In the genomic region with DNA sequence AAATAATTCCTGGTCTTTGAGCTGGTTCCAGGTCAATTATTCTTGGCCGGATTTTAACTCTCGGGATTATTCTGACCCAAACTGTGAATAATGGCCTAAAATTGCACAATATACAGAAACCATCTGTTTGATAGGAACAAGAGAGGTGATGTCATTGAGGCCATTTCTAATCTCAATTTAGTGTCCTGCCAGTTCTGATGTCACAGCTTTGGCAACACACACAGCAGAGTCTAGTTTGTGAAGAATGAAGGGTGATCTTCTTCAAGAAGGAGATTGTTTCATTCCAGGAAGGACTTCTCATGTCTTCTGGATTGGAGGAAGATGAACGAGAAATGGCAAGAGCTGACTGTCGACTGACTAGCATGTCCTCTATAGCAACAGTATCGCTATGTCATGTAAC, we compare ENCODE assay signal across 19 mouse cellular contexts.
DNase-seq lines count a peak whose midpoint lies in the region; ATAC-seq lines count a peak whose summit lies in the region.
"Had no signal": no experiment of that assay in that cellular context is flagged by ENCODE, and none has a peak within 500 bp of the region (broad histone marks: within the 10 kb centered on the region; RNA-seq: fewer than 3 reads in every experiment).

No protein-coding gene starts in this region.

- no peak overlapping the region for H3K9ac ChIP-seq in heart, embryonic 12.5 days
- H3K9ac ChIP-seq: forebrain, embryonic 15.5 days; heart, embryonic 15.5 days; limb, embryonic 15.5 days; stomach, embryonic 15.5 days had no signal

- no peak overlapping the region for H3K4me2 ChIP-seq in heart, embryonic 12.5 days
- H3K4me2 ChIP-seq: forebrain, embryonic 15.5 days; heart, embryonic 15.5 days; limb, embryonic 15.5 days; stomach, embryonic 15.5 days had no signal

- H3K36me3 ChIP-seq in heart, embryonic 12.5 days, result no peaks in the 10 kb centered on the region
- H3K36me3 ChIP-seq: forebrain, embryonic 15.5 days; heart, embryonic 15.5 days; limb, embryonic 15.5 days; stomach, embryonic 15.5 days had no signal

- H3K4me1 ChIP-seq in heart, embryonic 12.5 days (replicated peaks), result peaks cover 5% of the 10 kb centered on the region; the same call in 1 of the 2 replicates
- H3K4me1 ChIP-seq: forebrain, embryonic 15.5 days; heart, embryonic 15.5 days; limb, embryonic 15.5 days; megakaryocyte, embryonic 14.5 days; stomach, embryonic 15.5 days had no signal

- H3K27ac ChIP-seq in heart, embryonic 12.5 days (ENCODE audit: poor library complexity, severe bottlenecking), result no peak overlapping the region
- H3K27ac ChIP-seq: forebrain, embryonic 15.5 days; heart, embryonic 15.5 days; limb, embryonic 15.5 days; stomach, embryonic 15.5 days had no signal

- no peak for ATAC-seq in heart, embryonic 12.5 days (ENCODE audit: insufficient number of reproducible peaks, low FRiP score)
- ATAC-seq: forebrain, embryonic 15.5 days; hindbrain, embryonic 16.5 days had no signal

- H3K4me3 ChIP-seq in heart, embryonic 12.5 days, result no peak overlapping the region
- H3K4me3 ChIP-seq: erythroblast, embryonic 14.5 days; forebrain, embryonic 15.5 days; heart, embryonic 15.5 days; limb, embryonic 15.5 days; megakaryocyte, embryonic 14.5 days; stomach, embryonic 15.5 days had no signal

- H3K27me3 ChIP-seq in heart, embryonic 12.5 days (replicated peaks), result no peaks in the 10 kb centered on the region
- H3K27me3 ChIP-seq: CH12.LX; forebrain, embryonic 15.5 days; heart, embryonic 15.5 days; limb, embryonic 15.5 days; megakaryocyte, embryonic 14.5 days; stomach, embryonic 15.5 days had no signal

- 77% methylated on average over 5 of the region's 5 CpGs for WGBS in heart, embryonic 12.5 days

- DNase-seq in heart, adult 11 months, result peak; percentile 97
- peak; percentile 4 for DNase-seq in lung, postnatal 14 days
- DNase-seq in lung, postnatal 4 days, result no peak
- DNase-seq in heart, adult 8-10 months (ENCODE audit: low spot score), result peak; percentile 80
- peak; percentile 3 for DNase-seq in lung, postnatal 36 days
- DNase-seq in testis, postnatal 14 days (ENCODE audit: low spot score), result no peak
- DNase-seq: adrenal gland, postnatal 10 days; cerebellum, adult 11-12 months; kidney, adult 18-20 months; layer of hippocampus, postnatal 36 days had no signal

- no peaks in the 10 kb centered on the region for H3K9me3 ChIP-seq in heart, embryonic 12.5 days (replicated peaks)
- H3K9me3 ChIP-seq: forebrain, embryonic 15.5 days; heart, embryonic 15.5 days; limb, embryonic 15.5 days; megakaryocyte, embryonic 14.5 days; stomach, embryonic 15.5 days had no signal

Comparison
In these comparisons a context has a peak if more than half of its experiments do, and no peak if none do; other contexts are left out.
1. DNase-seq: peak in heart, adult 11 months (single experiment), lung, postnatal 14 days (single experiment), heart, adult 8-10 months (single experiment) and lung, postnatal 36 days (single experiment); none in lung, postnatal 4 days (0 of 2) and testis, postnatal 14 days (single experiment).